Mouse (Mus musculus): Measurements from ENCODE around the gene Adgrg1.

The Adgrg1 gene

DNA sequence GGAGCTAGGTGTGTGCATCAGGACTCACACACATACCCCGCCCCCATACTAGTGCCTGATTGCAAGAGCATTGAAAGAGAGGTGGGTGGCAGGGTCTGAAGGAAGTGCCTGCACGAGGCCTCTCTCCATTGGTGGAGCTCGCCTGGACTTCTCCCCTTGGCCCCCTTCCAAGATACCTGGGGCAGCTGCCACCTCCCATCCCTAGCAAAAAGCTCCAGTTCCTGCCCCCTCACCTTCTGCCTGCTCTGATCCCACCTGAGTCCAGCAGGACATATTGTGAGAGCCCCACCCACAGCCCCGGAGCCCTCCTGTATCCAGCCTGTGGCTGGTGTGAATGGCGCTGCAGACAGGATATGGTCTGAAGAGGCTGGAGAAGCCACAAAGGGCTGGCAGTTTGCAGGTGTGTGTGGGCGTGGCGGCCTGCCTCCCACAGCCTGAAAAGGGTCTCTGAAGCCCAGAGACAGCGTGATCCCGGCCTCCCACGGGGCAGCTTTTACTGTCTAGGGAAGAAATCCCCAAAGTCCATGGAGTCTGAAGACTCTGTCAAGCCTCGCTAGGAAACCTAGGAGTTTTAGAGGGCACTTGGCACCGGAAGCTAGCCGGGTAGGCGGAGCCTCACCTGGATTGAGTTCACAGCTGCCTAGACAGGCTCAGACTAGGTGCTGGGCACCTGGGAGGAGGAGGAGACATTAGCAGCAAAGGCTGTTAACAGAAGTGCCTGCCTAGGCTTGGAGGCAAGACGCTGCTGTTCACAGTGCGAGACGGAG, 2.3 kb downstream of the Adgrg1 start:
- no peak for DNase-seq (ENCODE audit: low spot score)

DNA sequence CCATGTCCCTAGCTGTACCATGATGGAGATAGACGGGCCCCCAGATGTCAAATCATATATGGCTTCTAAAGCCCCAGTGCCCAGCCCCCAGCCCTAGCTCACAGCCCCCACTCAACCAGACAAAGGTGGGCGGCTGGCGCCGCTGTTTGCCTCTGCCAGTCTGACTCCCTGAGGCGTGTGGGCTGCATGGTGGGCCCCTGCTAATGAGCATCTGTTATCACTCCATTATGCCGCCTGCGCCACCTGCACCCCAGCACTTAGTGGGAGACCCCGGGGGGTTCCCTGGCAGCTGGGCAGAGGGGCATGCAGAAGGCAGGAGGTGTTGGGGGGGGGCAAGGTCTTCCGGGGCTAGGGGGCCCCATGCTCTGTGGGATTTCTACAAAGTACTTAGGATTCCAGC, 3.6 kb downstream of the Adgrg1 start:
- DNase-seq (ENCODE audit: low spot score), result no peak

DNA sequence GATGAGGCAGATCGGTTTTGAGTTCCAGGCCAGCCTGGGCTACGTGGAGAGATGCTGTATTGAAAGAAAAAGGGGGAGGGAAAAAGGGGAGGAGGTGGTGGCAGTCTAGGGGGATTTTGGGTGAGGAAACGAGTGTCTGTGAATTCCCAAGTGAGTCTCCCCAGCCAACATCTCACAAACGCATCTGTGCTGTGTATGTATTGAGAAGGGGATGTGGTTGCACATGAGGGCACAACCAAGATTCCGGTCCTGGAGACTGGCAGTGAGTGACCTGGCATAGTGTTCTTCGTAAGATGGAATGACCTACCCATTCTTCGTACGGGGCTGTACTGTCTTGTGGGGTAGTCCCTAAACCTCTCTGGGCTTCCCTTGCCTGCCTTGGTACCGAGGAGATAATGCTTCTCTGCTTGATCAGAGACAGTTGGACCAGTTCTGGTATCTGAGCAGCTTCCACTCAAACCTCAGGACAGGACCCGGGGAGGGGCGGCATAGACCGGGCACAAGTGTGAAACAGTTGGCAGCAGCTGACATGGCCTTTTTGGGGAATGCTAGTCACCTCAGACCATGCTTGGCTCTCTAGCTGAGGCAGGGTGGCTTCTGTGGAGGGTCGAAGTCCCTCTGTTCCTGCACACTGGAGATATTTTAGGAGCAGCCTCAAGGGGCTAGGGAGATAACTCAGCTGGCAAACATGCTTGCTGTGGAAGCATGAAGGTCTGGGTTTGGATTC, 4.2 kb downstream of the Adgrg1 start:
- no peak for DNase-seq (ENCODE audit: low spot score)

DNA sequence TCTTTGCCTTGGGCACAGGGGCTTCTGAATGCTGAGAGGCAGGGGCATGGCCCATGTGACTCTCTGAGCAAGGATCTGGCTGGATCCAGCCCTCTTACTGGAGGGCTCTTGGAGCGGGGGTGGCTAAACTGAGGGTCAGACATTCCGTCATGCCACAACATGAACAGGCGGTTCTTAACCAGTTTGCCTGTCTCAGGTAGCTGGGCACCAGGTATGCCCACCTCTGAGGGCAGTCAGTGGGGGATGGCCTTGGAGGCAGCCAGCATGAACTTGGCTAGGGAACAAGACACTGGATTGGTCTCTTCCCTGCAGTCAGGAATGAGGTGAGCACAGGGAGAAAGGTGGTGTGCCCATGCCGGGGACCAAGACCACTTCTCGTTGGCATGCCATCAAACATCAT, 5.6 kb downstream of the Adgrg1 start:
- no peak for DNase-seq (ENCODE audit: low spot score)

DNA sequence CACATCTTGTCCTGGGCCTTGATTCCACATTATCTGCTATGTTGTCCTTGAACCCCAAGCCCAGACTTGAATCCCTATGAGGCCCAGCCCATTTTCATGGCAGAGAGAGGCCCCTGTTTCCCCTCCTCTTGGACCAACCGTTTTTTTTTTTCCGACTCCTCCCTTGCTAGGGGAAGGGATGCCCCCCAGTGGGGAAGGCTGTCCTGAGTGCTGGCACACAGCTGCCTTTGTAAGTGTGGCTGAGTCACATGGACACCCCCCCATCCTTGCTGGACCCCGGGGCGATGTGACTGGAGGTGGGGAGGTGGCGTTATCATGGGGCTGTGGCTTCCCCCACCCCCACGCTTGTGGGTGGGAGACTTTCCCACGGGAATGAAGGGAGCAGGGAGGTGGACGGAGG, 6.4 kb downstream of the Adgrg1 start:
- no peak for DNase-seq (ENCODE audit: low spot score)

DNA sequence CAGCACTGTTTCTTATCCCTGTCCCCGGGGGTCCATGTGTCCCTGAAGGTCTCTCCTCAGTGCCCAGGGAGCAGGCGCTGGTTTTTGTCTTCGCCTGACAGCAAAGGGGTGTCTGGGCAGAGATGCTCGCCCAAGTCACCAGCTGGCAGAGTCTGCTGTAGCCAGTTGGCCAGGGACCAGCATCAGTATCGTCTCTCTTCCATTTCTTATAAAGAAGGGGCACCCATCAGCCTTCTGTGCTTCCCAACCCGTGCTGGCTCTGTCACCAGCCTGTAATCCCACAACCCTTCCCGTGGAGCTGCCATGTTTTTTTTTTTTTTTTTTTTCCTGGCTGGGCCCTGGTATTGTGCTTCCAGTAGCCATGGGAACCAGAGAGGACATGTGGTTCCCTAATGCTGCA, 7.3 kb downstream of the Adgrg1 start:
- DNase-seq (ENCODE audit: low spot score), result no peak

DNA sequence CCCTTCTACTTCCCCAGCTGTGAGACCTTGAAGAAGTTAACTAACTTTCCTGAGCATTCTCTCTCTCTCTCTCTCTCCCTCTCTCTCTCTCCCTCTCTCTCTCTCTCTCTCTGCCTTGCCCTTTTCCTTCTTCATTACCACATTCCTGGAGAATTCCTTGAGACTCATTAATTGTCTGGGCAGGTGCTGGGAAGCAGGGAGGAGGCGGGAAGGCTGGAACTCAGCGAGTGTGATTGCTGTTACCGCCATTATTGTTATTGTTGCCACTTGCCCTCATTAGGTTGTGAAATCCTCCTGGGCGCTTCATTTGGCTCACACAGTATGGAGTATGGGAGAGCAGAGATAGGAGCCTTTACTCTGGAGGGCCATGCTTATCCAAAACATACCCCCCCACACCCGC, 8.6 kb downstream of the Adgrg1 start:
- DNase-seq (ENCODE audit: low spot score), result no peak

DNA sequence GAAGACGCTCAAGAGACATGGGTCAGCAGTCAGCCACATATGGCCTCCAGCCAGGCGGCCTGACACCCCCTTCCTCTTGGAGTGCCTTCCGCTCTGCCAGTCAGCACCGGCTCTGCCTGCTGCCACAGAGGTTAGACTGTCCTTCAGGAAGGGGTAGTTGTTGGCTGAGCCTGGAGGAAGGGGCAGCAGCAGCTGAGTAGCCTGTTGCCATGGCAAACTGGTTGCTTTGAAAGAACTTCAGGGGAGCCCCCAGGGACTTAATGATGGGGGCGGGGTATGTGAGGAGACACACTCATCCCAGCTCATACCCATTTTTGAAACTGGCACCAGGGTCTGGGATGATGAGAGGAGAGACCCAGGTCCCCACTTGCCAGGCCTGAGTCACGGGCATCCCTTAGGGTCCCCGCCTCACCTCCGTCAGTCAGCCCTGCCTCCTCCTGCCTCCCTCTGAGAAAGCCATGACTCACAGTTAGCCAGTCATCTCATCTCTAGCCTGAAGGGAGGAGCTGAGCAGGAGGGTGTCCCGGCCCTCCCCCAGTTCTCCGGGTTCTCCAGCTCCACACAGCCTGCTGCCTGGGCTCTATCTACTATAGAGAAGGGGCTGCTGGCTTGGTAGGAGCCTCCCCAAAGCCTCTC, 9.4 kb downstream of the Adgrg1 start:
- DNase-seq (ENCODE audit: low spot score), result no peak

DNA sequence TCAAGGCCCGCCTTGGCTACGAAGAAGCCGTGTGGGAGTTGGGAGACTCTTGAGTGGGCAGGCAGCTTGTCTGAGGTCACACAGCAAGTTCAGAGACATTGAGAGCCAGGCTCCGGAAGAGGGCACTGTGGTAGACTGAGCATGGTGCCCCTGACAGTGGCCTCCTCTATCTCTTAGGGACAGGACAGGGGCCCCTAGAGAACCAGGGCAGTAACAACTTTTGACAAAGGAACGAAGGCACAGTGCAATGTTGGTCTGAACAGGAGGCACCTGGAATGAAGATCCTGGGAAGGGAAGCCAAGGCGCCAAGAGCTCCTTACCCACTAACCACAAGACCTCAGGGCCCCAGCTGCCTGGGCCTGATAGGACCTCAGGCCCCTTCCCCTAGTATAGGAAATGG, 10.5 kb downstream of the Adgrg1 start:
- no peak for DNase-seq (ENCODE audit: low spot score)

DNA sequence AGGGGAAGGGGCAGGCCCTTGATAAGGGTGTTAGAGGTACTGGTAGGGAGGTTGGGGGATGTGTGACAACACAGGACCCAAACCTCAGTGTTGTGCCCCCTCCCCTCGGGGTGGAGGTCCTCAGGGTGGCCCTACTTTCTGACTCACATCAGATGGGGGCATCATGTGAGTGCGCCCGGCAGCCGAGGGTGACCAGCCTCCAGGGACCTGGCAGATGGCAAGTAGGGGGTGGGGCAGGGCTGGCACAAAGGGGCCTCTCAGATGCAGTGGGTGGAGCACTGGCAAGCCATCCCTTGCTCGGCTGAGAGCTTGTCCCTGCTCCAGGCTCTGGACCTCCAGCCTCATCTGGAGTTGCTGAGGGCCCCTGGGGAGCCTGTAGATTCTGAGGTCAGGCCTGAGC, 12.1 kb downstream of the Adgrg1 start:
- no peak for DNase-seq (ENCODE audit: low spot score)

DNA sequence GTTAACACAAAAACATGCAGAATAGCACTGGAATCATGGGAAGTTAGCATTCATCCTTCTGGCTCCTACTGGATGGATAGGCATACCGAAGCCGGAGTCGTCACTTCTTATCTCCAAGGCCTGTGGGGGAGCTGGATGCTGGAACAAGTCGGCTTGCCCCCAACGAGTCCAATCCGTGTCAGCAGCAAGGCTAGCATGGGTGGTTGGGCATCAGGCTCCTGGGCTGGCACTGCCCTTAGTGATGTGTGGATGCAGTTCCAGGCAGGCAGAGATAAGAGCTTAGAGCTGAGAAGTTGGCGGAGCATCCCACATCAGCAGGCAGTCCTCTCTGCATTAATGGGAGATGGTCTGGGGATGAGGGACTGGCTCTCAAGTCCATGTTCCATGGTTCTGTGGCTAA, 13.0 kb downstream of the Adgrg1 start:
- no peak for DNase-seq (ENCODE audit: low spot score)

DNA sequence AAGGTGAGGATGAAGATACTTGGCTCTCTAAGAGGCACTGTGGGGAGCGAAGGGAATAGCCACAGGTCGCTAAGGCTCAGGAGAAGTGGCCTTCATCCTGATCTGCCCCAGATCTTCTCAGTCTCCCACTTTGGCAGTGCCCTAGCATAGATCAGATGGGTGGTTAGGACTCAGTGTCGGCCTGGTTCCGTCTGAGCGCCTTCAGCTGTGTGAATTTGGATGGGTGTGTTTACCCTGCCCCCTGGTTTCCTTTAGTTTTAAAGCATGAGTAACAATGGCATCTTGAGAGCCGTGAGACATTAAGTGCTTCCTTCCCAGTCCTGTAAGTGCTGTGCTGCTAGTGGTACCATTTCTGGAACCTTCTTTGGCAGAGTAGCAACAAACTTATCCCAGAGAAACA, 14.1 kb downstream of the Adgrg1 start:
- DNase-seq (ENCODE audit: low spot score), result no peak

DNA sequence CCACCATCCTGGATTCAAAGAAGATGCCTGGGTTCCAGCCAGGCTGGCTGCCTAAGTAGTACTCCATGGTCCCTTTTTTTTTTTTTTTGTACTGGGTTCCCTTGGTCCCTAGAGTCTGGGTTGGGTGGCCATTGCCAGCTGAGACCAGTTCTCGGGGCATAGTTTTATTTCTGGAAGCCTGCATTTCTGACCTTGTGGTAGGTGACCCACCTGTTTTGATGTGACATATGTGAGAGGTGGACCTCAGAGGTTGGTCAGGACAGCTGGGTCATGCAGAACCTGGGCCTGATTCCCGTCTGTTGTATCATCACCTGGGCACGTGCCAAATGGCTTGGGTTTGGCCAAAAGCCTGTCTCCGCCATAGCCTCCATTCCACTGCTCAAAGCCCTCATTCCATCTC, 15.2 kb downstream of the Adgrg1 start:
- DNase-seq (ENCODE audit: low spot score), result no peak

DNA sequence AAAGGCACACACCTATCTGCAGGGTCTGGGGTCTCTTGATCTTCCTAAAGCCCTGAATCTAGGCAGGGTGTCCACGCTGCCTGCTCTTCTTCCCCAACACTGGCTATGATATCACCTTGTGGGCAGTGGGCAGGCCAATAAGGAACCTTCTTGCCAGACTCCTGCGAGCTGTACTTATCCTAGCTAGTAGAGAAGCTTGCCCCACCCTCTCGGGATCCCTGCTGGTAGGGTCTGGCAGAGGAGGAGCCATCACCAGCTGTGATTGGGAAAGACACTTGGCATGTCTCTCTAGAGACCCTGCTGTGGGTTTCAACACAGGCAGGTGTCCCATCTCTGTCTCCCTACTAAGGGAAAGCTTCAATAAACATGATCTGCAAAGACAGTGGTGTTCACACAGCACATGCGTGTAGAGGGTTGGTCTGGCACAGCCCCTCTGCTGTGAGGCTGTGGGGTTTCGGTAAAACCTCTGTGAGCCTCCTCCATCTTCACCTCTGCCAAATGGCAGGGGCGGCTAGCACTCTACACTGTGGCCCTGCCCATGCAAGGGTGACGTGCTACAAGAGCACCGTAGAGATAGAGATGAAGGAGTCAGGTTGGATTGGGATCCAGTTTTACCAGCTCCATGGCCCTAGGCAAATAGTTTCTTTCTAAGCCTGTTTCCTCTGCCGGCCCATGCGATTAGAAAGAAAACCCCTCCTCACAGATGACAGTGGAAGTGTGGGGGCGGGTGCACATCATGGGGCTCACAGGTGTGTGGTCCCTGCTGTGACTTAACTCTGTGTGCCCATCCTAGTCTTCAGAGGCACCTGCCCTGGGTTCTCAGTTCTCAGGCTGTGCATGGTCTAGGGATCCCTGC, 16.3 kb downstream of the Adgrg1 start:
- no peak for DNase-seq (ENCODE audit: low spot score)

DNA sequence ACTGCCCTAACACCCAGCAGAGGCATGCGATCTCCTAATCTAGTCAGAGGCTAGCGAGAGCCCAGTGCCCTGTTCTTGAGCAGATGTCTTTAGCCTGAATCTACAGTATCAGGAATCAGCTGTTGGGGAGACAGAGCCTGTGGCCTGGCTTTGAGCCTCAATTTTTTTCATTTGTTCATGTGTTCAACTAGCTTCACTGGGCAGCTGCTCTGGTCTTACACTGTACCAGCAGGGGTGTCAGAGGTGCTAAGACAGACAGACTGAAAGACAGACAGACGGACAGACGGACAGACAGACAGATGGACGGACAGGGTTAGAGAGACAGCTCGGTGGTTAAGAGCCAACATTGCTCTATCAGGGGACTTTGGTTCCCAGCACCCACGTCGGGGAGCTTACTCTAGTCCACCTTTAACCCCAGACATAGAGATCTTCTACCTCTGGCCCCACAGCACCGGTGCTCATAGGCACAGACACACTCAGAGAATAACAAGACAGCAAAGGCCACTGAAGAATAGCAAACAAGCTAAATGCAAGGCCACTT, 17.0 kb downstream of the Adgrg1 start:
- no peak for DNase-seq (ENCODE audit: low spot score)

DNA sequence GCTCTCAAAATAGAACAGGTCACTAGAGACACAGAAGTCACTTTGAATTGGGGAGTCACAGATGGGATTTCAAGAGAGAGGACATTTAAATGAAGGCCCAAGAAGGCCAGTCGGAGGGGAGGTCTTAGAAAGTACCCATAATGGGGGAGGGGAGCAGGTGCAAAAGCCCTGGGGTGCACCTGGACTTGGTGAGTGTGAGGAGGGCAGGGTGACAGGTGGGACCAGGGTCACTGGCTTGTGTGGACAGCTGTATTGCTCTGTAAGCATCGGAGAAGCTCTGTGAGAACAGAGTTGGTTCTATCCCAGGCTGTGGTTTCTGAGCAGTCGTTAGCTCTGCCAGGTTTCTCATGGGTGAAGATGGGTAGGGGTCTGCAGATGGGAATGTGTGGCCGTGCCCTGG, 17.5 kb downstream of the Adgrg1 start:
- DNase-seq (ENCODE audit: low spot score), result no peak

DNA sequence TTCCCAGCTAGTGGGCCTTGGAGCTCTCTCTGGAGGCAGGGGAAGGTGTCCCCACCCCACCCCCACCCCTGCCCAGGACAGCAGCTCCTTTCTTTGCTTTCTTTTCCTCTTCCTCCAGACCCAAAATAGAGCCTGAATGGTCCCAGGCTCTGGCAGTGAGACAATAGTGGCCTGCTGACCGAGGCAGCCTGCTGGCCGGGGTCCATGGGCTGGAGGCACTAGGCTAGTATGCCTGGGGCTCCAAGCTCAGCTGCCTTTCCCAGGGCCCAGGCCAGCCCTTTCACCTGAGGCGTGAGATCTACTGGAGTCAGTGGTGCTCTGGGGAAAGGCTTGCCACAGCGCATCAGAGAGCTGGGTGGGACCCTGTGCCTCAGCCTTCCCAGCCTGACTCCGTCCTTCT, 18.0 kb downstream of the Adgrg1 start:
- no peak for DNase-seq (ENCODE audit: low spot score)

DNA sequence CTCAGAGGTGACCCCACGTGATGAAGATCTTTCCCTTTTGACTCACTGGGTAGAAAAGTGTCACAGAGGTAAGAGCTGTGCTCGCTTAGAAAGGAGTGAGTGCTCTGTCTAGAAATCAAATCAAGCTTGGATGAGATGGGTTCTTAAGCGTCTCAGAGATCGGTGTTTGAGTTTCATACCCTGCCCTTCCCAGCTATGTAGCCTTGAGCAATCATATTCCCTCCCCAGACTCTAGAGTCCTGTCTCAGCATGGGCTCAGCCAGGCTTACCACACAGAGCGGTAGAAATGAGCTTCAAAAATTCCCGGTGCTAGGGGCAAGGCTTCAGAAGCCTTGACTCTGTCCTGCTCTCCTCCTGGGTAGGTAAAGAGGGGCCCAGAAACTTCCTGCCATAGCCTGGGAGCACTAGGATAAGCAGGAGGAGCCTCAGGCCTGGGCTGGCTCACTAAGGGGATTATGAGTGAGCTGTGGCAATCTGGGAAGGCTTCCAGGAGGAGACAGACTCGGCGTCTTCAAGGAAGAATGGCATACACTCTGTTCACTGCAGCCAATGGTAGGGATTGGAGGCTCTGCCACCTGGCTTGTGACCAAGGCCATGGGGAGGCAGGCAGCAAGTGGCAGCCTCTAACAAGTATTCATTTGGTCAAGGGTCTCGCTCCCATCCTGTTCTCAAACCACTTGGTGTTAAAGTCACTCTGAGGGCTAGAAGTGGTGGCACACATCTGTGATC, 18.6 kb downstream of the Adgrg1 start:
- no peak for DNase-seq (ENCODE audit: low spot score)

DNA sequence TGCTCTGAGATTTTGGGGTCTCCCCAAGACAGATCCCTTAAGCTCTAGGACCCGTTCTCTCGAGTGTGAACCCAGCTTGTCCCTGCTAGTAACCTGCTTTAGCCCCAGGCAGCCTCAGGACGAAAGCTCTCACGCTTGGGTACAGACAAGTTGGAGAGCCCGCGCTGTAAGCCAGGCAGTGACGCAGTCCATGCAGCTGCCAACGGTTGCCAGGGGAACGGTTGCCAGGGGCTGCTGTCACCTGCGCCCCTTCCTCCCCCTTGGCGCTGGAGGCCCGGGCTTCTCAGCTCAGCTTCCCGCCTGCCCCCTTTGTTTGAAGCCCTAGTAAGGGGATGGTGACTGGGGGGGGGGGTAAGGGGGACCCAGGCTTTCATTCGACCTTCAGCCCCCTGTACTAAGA, 19.5 kb downstream of the Adgrg1 start:
- no peak for DNase-seq (ENCODE audit: low spot score)

DNA sequence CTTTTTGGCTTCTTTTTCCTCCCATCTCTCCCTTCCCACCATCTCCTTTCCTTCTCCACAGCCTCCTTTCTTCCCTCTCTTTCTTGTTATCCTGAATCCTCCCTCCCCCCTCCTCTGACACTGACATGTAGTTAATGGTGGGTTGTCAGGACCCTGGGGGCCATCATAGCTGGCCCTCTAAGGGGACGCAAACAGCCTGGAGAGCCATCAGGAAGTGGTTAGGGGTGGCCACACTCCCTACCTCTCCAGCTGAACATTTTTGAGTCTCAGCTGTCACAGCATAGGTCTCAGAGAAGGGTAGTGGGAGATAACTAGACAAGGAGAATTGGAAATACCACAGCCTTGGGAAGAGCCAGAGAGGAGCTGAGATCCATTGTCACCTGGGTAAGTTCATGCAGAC, 20.0 kb downstream of the Adgrg1 start:
- no peak for DNase-seq (ENCODE audit: low spot score)

DNA sequence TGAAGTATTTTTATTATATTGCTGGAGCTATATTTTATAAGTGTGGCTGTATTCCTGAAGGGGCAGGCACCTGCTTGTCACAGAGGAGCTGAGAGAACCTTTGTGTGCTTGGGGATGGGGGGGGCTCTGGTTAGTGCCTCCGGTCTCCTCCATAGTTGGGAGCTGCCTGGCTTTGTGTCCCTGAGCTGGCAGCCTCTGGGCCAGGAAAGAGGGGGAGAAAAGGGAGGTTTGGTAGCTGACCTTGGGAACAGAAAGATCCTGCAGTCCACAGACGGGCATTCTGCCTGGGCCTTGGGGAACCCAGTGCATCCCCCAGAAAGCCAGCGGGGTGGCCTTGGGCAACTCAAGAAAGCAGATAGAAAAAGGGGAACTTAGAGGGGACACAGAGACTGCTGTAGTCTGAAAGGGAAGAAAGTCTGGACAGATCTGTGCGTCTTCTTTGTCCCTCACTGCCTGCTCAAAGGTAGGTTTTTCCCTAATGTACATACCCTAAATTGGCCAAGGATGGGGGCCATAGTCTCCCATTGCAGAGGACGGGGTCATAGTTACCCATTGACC, 20.9 kb downstream of the Adgrg1 start:
- DNase-seq (ENCODE audit: low spot score), result no peak

Data from yolk sac, embryonic 10.5 days (tissue).